Mouse (Mus musculus) embryonic facial prominence, embryonic 13.5 days (tissue): Measurements from ENCODE around the gene Ccdc85a. TPM values are rescaled to one million over a fixed set of nuclear protein-coding genes. Genes with fewer than 3 reads are reported as not detected.

Source experiments
- ATAC-seq: fragments of 200-750 bp; cut with Nextera tagmentation; 2 replicates; pipeline ENCODE4 v1.8.0; 2017; ENCODE audit warnings: low read depth; ENCODE audit not compliant: insufficient number of reproducible peaks, insufficient read depth, low FRiP score, low TSS enrichment
- H3K27ac ChIP-seq: fragments of 300-500 bp; sonication (generic); 2 replicates; pipeline ENCODE4 v1.5.1; 2015; ENCODE audit warnings: moderate library complexity, mild to moderate bottlenecking, inconsistent platforms
- H3K27me3 ChIP-seq: fragments of 300-500 bp; sonication (generic); 2 replicates; pipeline ENCODE4 v1.6.1; 2015; ENCODE audit warnings: mild to moderate bottlenecking, inconsistent platforms
- H3K36me3 ChIP-seq: fragments of 300-500 bp; sonication (generic); 2 replicates; pipeline ENCODE4 v1.6.1; 2015; ENCODE audit warnings: mild to moderate bottlenecking, inconsistent platforms
- H3K4me1 ChIP-seq: fragments of 300-500 bp; sonication (generic); 2 replicates; pipeline ENCODE4 v1.6.1; 2015; ENCODE audit warnings: inconsistent platforms
- H3K4me2 ChIP-seq: fragments of 300-500 bp; sonication (generic); 2 replicates; pipeline ENCODE4 v1.6.1; 2015; ENCODE audit warnings: moderate library complexity, mild to moderate bottlenecking, inconsistent platforms
- H3K4me3 ChIP-seq: fragments of 300-500 bp; sonication (generic); 2 replicates; pipeline ENCODE4 v1.5.1; 2015; ENCODE audit warnings: mild to moderate bottlenecking, inconsistent platforms
- H3K9ac ChIP-seq: fragments of 300-500 bp; sonication (generic); 2 replicates; pipeline ENCODE4 v1.6.1; 2015; ENCODE audit warnings: mild to moderate bottlenecking, inconsistent platforms
- H3K9me3 ChIP-seq: fragments of 300-500 bp; sonication (generic); 2 replicates; pipeline ENCODE4 v1.6.1; 2016; ENCODE audit warnings: inconsistent platforms
- WGBS: fragments of 180-500 bp; shearing (Covaris S2); methylation state at CpG from one replicate; pipeline ENCODE4 v1.1.7; 2015; ENCODE audit warnings: mixed read lengths; 5-methylcytosine and 5-hydroxymethylcytosine counted together
- polyA plus RNA-seq: library from polyadenylated mRNA; unstranded; fragments of >200 nt; fragmentation: Nextera tagmentation; extraction: Ambion mirVana; gene quantifications from 2 replicates; pipeline ENCODE4 v1.2.1, GENCODE M21; 2015

The Ccdc85a gene
- polyA plus RNA-seq, 1 experiment from 2014 or later: 2.6 TPM

DNA sequence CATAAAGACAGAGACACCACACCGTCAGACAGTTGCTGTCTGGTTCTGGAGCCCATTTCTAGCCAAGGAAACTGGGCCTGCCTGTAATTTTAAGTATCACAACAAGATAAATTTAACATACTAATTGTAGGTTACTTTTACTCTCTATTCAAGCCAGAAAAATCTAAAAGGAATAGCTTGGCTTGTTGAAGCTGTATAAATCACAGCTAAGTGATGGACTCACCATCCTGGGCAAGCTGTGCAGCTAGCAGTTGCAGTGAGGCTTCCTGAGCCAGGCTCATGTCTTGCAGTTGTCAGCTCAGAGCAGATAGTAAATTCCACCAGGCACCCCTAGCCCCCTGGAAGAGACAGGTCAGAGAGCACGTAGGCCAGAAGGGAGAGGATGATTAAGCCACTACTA is 50.8 kb downstream of the Ccdc85a start:
- no peak overlapping the region for H3K27ac ChIP-seq
- no peak overlapping the region for H3K4me3 ChIP-seq
- no peak overlapping the region for H3K4me2 ChIP-seq
- peaks cover 6% of the 10 kb centered on the region; the same call in 1 of the 2 replicates for H3K9me3 ChIP-seq
- H3K9ac ChIP-seq: no peak overlapping the region
- H3K4me1 ChIP-seq: no peaks in the 10 kb centered on the region
- no peaks in the 10 kb centered on the region for H3K36me3 ChIP-seq
- WGBS: 71% methylated on average over 2 of the region's 2 CpGs
- no peak for ATAC-seq
- no peaks in the 10 kb centered on the region for H3K27me3 ChIP-seq

- H3K9ac ChIP-seq: no peak overlapping the region
- no peaks in the 10 kb centered on the region for H3K9me3 ChIP-seq
- H3K36me3 ChIP-seq: no peaks in the 10 kb centered on the region
- no peak overlapping the region for H3K27ac ChIP-seq
- no peaks in the 10 kb centered on the region for H3K4me1 ChIP-seq
- H3K4me2 ChIP-seq: no peak overlapping the region
- no peaks in the 10 kb centered on the region for H3K27me3 ChIP-seq
- no peak overlapping the region for H3K4me3 ChIP-seq
- ATAC-seq: no peak
Observed at GRCm38 (mm10) chr11:28501190-28501589, 82.9 kb downstream of the Ccdc85a start.

GRCm38 (mm10) chr11:28497034-28497433 is 87.1 kb downstream of the Ccdc85a start:
- H3K4me2 ChIP-seq: no peak overlapping the region
- no peak for ATAC-seq
- no peaks in the 10 kb centered on the region for H3K27me3 ChIP-seq
- no peaks in the 10 kb centered on the region for H3K36me3 ChIP-seq
- no peaks in the 10 kb centered on the region for H3K4me1 ChIP-seq
- no peak overlapping the region for H3K9ac ChIP-seq
- no peaks in the 10 kb centered on the region for H3K9me3 ChIP-seq
- H3K4me3 ChIP-seq: no peak overlapping the region
- no peak overlapping the region for H3K27ac ChIP-seq

DNA sequence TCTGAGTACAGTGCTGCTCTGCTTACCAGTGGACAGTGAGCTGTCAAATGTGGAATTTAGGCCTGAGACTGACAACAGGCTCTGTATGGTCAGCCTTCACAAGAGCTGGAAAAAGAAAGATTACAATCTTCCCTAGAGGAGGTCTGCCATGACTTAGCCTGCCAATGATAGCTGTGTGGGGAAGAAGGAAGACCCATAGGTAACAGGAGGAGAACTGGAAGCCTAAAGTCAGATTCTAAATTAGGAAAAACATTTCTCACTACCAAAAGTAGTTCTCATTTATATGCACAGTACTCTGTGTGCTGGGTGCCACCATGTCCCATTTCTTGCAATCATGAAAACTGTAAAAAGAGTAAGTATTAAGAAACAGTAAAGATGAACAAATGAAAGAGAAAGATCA is 90.8 kb downstream of the Ccdc85a start:
- Histone ChIP-seq H3K4me3 (no peak overlapping the region), H3K27ac (no peak overlapping the region), H3K9me3 (no peaks in the 10 kb centered on the region), H3K4me2 (no peak overlapping the region), H3K27me3 (no peaks in the 10 kb centered on the region), H3K4me1 (no peaks in the 10 kb centered on the region), H3K9ac (no peak overlapping the region), H3K36me3 (no peaks in the 10 kb centered on the region)
- no peak for ATAC-seq

GRCm38 (mm10) chr11:28491330-28491729 is 92.8 kb downstream of the Ccdc85a start:
- H3K4me1 ChIP-seq: no peaks in the 10 kb centered on the region
- no peak overlapping the region for H3K27ac ChIP-seq
- H3K4me3 ChIP-seq: no peak overlapping the region
- WGBS: 81% methylated on average over 1 of the region's 1 CpGs
- no peak for ATAC-seq
- H3K27me3 ChIP-seq: no peaks in the 10 kb centered on the region
- no peaks in the 10 kb centered on the region for H3K36me3 ChIP-seq
- no peak overlapping the region for H3K4me2 ChIP-seq
- no peak overlapping the region for H3K9ac ChIP-seq
- H3K9me3 ChIP-seq: no peaks in the 10 kb centered on the region

GRCm38 (mm10) chr11:28484083-28484729 is 99.9 kb downstream of the Ccdc85a start:
- no peak overlapping the region for H3K4me2 ChIP-seq
- no peaks in the 10 kb centered on the region for H3K9me3 ChIP-seq
- H3K36me3 ChIP-seq: no peaks in the 10 kb centered on the region
- 48% methylated on average over 4 of the region's 4 CpGs for WGBS
- H3K4me1 ChIP-seq: no peaks in the 10 kb centered on the region
- no peak for ATAC-seq
- H3K9ac ChIP-seq: no peak overlapping the region
- H3K27ac ChIP-seq: no peak overlapping the region
- no peaks in the 10 kb centered on the region for H3K27me3 ChIP-seq
- no peak overlapping the region for H3K4me3 ChIP-seq

- no peak overlapping the region for H3K27ac ChIP-seq
- no peak overlapping the region for H3K9ac ChIP-seq
- 91% methylated on average over 1 of the region's 1 CpGs for WGBS
- no peak for ATAC-seq
- H3K27me3 ChIP-seq: no peaks in the 10 kb centered on the region
- H3K36me3 ChIP-seq: no peaks in the 10 kb centered on the region
- H3K4me3 ChIP-seq: no peak overlapping the region
- no peaks in the 10 kb centered on the region for H3K9me3 ChIP-seq
- no peak overlapping the region for H3K4me2 ChIP-seq
- H3K4me1 ChIP-seq: no peaks in the 10 kb centered on the region
Observed at GRCm38 (mm10) chr11:28477088-28477487, 107.0 kb downstream of the Ccdc85a start.

- H3K4me3 ChIP-seq: no peak overlapping the region
- H3K9me3 ChIP-seq: no peaks in the 10 kb centered on the region
- no peak overlapping the region for H3K9ac ChIP-seq
- no peak overlapping the region for H3K4me2 ChIP-seq
- ATAC-seq: no peak
- H3K36me3 ChIP-seq: no peaks in the 10 kb centered on the region
- H3K4me1 ChIP-seq: no peaks in the 10 kb centered on the region
- H3K27ac ChIP-seq: no peak overlapping the region
- H3K27me3 ChIP-seq: no peaks in the 10 kb centered on the region
Observed at GRCm38 (mm10) chr11:28465726-28466125, 118.4 kb downstream of the Ccdc85a start.

GRCm38 (mm10) chr11:28464926-28465325 is 119.2 kb downstream of the Ccdc85a start:
- no peak for ATAC-seq
- Histone ChIP-seq H3K4me1 (no peaks in the 10 kb centered on the region), H3K9me3 (no peaks in the 10 kb centered on the region), H3K9ac (no peak overlapping the region), H3K27ac (no peak overlapping the region), H3K4me2 (no peak overlapping the region), H3K27me3 (no peaks in the 10 kb centered on the region), H3K4me3 (no peak overlapping the region), H3K36me3 (no peaks in the 10 kb centered on the region)
- WGBS: 78% methylated on average over 1 of the region's 1 CpGs

- no peaks in the 10 kb centered on the region for H3K4me1 ChIP-seq
- H3K4me2 ChIP-seq: no peak overlapping the region
- no peaks in the 10 kb centered on the region for H3K9me3 ChIP-seq
- H3K4me3 ChIP-seq: no peak overlapping the region
- H3K27ac ChIP-seq: no peak overlapping the region
- WGBS: 83% methylated on average over 1 of the region's 1 CpGs
- H3K36me3 ChIP-seq: no peaks in the 10 kb centered on the region
- H3K9ac ChIP-seq: no peak overlapping the region
- no peaks in the 10 kb centered on the region for H3K27me3 ChIP-seq
- ATAC-seq: no peak
Observed at GRCm38 (mm10) chr11:28459165-28459564, 125.0 kb downstream of the Ccdc85a start.

DNA sequence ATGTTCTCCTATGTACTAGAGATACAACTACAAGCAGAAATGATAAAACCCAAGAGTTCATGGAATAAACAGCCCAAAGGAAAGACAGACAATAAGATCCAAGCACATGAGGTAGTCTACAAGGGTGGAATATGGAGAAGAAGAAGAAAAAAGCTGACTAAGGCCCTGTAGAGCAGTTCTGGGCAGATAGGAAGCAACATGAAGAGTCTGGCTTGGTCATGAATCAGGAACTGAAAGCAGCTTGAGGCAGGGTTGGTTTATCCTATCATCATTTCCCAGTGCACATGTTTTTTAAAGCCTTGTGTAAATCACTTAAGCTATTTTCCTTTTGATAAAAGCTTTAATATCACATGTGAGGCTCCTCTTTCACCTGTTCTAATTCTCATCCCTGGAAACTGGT is 144.2 kb downstream of the Ccdc85a start:
- Histone ChIP-seq H3K36me3 (no peaks in the 10 kb centered on the region), H3K4me1 (no peaks in the 10 kb centered on the region), H3K4me2 (no peak overlapping the region), H3K27me3 (no peaks in the 10 kb centered on the region), H3K9ac (no peak overlapping the region), H3K27ac (no peak overlapping the region), H3K9me3 (no peaks in the 10 kb centered on the region), H3K4me3 (no peak overlapping the region)
- ATAC-seq: no peak

DNA sequence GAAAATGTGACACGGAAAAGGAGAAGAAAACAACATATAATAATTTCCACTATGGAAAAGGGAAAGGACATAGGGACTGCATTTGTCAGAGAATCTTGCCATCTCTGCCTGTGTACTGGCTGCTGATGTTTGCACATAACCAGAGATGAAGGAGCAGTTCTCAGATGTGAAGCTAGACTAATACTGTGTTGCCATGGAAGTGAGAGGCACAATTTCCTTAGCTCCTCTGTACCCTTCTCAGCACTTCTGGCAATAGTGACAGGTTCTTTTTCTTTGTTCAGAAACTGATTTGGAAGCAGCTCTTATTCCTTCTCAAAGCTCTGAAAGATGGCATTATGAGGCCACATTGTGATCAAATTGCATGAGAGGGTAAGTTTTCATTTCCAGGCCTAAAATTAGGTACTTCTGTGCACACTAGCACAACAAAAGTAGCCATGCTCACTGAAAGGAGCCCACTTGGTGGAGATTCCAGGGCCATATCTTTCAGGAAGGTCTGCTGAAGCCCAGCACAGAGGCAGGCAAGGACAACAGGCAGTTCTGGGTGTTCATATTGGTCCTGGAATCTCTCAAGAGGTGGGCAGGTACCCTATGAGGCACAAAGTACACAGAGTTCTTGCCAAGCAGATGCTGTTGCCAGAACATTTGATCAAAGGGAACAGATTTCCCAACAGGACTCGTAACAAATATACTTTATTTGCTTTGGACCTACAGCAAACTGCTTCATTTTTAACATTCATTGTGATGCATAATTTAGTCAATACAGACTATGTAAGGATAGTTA is 161.5 kb downstream of the Ccdc85a start:
- Histone ChIP-seq H3K4me1 (no peaks in the 10 kb centered on the region), H3K27ac (no peak overlapping the region), H3K36me3 (no peaks in the 10 kb centered on the region), H3K4me2 (no peak overlapping the region), H3K9me3 (no peaks in the 10 kb centered on the region), H3K4me3 (no peak overlapping the region), H3K9ac (no peak overlapping the region), H3K27me3 (no peaks in the 10 kb centered on the region)
- no peak for ATAC-seq
- 81% methylated on average over 2 of the region's 2 CpGs for WGBS
